Mouse (Mus musculus): Measurements from ENCODE around the gene Tff1.

DNA sequence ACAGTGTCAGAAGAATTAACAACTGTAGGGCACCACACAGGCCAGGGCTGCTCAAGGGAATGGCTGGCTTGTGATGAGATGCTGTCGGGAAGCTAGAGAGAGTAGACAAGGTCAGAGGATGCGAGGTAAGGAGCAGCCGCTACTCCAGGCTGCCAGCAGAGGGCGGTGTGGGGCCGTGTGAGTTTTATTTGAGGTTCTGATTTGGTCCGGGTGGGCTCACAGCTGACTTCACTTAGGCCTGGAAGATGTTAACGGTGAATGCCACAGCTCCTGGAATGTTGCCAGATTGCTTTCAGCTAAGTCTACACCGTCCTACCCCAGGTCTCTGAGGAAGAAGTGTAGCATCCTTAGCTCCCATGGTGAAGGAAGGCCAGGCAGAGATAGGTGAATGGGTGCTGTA, 43.1 kb downstream of the Tff1 start:
- TF ChIP-seq CTCF (IDR thresholded peaks at IDR 0.05), result peak; percentile 80
- no peak for TF ChIP-seq POLR2A (IDR thresholded peaks at IDR 0.05; ENCODE audit: insufficient read depth, low read depth, low read length)
- no peak for TF ChIP-seq EP300 (IDR thresholded peaks at IDR 0.05; ENCODE audit: insufficient read depth, low read depth, low read length)

Measured in heart, adult 2 months (tissue).